In the genomic region with DNA sequence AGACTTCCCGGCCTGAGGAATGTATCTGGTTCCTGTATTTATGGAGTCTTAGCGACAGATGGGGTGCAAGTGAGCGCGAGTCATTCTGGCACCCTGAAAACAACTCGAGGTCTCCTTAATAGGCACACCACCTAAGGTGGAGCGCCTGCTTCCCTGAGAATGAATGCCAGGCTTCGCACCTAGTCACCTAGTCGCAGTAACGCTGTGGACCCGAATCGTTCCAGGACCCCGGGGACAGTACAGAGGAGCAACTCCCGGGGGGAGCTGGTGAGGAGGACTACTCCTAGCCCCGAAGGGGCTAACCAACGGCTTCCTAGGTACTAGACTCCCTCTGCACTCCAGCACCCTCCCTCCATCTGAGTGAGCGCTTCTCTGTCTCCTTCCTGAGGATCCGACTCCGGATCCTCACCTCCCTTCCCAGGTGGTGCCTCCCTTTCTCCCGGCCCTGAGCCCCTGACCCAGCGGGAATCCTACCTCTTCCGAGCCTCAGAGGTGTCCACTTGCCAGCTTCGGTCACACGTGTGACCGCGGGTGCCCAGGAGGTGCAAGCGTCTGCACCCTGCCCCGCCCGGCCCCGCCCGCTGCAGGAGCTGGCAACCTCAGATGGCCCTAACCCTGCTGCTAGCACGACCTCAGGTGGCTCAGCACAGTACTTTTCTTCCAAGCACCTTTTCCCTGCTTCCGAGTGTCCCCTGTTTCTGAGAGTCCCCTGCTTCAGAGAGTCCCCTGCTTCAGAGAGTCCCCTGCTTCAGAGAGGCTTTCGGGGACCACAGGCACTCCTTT, we compare ENCODE assay signal across 10 mouse cellular contexts. TPM values are rescaled to one million over a fixed set of nuclear protein-coding genes. Genes with fewer than 3 reads are reported as not detected.
DNase-seq lines count a peak whose midpoint lies in the region; ATAC-seq and TF ChIP-seq lines count a peak whose summit lies in the region.
"Had no signal": no experiment of that assay in that cellular context is flagged by ENCODE, and none has a peak within 500 bp of the region (broad histone marks: within the 10 kb centered on the region; RNA-seq: fewer than 3 reads in every experiment).

A gene (minus strand): TSS at position 771 of the 783 bp plus-strand sequence.

- H3K4me1 ChIP-seq in hindbrain, postnatal 0 days (ENCODE audit: insufficient read depth, low read length): no peaks in the 10 kb centered on the region
- no peaks in the 10 kb centered on the region for H3K4me1 ChIP-seq in liver, embryonic 15.5 days (replicated peaks)

- no peak for ATAC-seq in hindbrain, postnatal 0 days
- ATAC-seq in liver, embryonic 15.5 days (ENCODE audit: insufficient read depth): no peak

- DNase-seq in heart, adult 11 months: peak; percentile 82
- DNase-seq in heart, adult 9 months (ENCODE audit: low spot score in 2 of 2): no peak
- DNase-seq in adrenal gland, postnatal 25 days: no peak
- no peak for DNase-seq in hindbrain, postnatal 0 days (ENCODE audit: low spot score)
- no peak for DNase-seq in layer of hippocampus, adult 11-12 months (ENCODE audit: low spot score)
- no peak for DNase-seq in gastrocnemius, postnatal 10 days
- DNase-seq in MN1 (ENCODE audit: low spot score): no peak

- H3K27ac ChIP-seq in hindbrain, postnatal 0 days: no peak within 1 kb of the TSS
- no peak within 1 kb of the TSS for H3K27ac ChIP-seq in liver, embryonic 15.5 days (replicated peaks)

- peak within 1 kb of the TSS; percentile 16 for H3K4me2 ChIP-seq in hindbrain, postnatal 0 days (ENCODE audit: low read depth, low read length)
- peak within 1 kb of the TSS; percentile 23; the same call in 1 of the 2 replicates for H3K4me2 ChIP-seq in liver, embryonic 15.5 days

- no peak for TF ChIP-seq CTCF in hindbrain, postnatal 0 days (IDR thresholded peaks at IDR 0.05; ENCODE audit: low read depth)

- H3K4me3 ChIP-seq in hindbrain, postnatal 0 days (ENCODE audit: low read length): no peak within 1 kb of the TSS
- no peak within 1 kb of the TSS for H3K4me3 ChIP-seq in liver, embryonic 15.5 days (replicated peaks)

- 16% methylated on average over 33 of the region's 33 CpGs for WGBS in hindbrain, postnatal 0 days
- WGBS in liver, embryonic 15.5 days (ENCODE audit: insufficient replicate concordance): 5% methylated on average over 33 of the region's 33 CpGs

- no peaks in the 10 kb centered on the region for H3K36me3 ChIP-seq in hindbrain, postnatal 0 days (ENCODE audit: insufficient read depth, low read length)
- H3K36me3 ChIP-seq in liver, embryonic 15.5 days (replicated peaks): no peaks in the 10 kb centered on the region

- 0 out of 2 replicates have a peak, but pooled peaks cover 7% of the 10 kb centered on the region for H3K27me3 ChIP-seq in hindbrain, postnatal 0 days (ENCODE audit: insufficient read depth, low read length)
- peaks cover 34% of the 10 kb centered on the region for H3K27me3 ChIP-seq in liver, embryonic 15.5 days

- no peaks in the 10 kb centered on the region for H3K9me3 ChIP-seq in hindbrain, postnatal 0 days (ENCODE audit: low read length)
- H3K9me3 ChIP-seq in liver, embryonic 15.5 days (replicated peaks): no peaks in the 10 kb centered on the region

- H3K9ac ChIP-seq in hindbrain, postnatal 0 days (replicated peaks; ENCODE audit: low read length): no peak within 1 kb of the TSS
- no peak within 1 kb of the TSS for H3K9ac ChIP-seq in liver, embryonic 15.5 days

RNA-seq across cellular contexts. Expression of the gene that starts here (rescaled TPM):
- 21.9 and 25.6 TPM in 2 replicates for total RNA-seq in adrenal gland, postnatal 25 days (2021)
- total RNA-seq in hindbrain, postnatal 0 days (2014; rRNA removed): not detected in 2 replicates
- 0.13 TPM in 1 of 2 replicates, not detected in the other for polyA plus RNA-seq in hindbrain, postnatal 0 days (2015; fragmentation: Nextera tagmentation; extraction: Ambion mirVana)
- polyA plus RNA-seq in liver, embryonic 15.5 days (2015; fragmentation: Nextera tagmentation; extraction: Ambion mirVana): 0.10 TPM in 1 of 2 replicates, not detected in the other
- total RNA-seq in gastrocnemius, postnatal 10 days (2021): under 1 TPM; 0.54 to 0.70 TPM
- total RNA-seq: common myeloid progenitor, adult 5-6 weeks had no signal
- polyA plus RNA-seq: C2C12 had no signal

Comparison
In these comparisons a context has a peak if more than half of its experiments do, and no peak if none do; other contexts are left out.
1. RNA of the gene that starts here (total RNA-seq): 21.9 to 25.6 TPM in adrenal gland, postnatal 25 days; 0.54 to 0.70 TPM in gastrocnemius, postnatal 10 days and not detected in hindbrain, postnatal 0 days; every median in the first group is over 10 times any median in the second.